Mouse (Mus musculus) liver, postnatal 0 days (tissue): ENCODE measurements at regions not wholly inside any gene's neighbourhood (a gene's known extent, or its start where the extent isn't known, plus 50 kb on each side); places are given as distances from the start of the nearest gene placed in this dataset.
"Not testable (repeated sequence)": the region's sequence is repeated elsewhere in the genome, so short reads cannot be mapped to it uniquely, and the experiment has no call there.

ENCODE experiments used
- ATAC-seq: fragments of 200-750 bp; cut with Nextera tagmentation; 2 replicates; pipeline ENCODE4 v1.8.0; 2017; ENCODE audit warnings: mild to moderate bottlenecking, moderate library complexity
- DNase-seq: peaks from one replicate; pipeline ENCODE4 v3.0.0-alpha.2; 2016
- H3K27ac ChIP-seq: fragments of 300-500 bp; sonication (generic); 2 replicates; pipeline ENCODE4 v1.5.1; 2014; ENCODE audit warnings: antibody characterized with exemption, moderate library complexity, mild to moderate bottlenecking, low read depth
- H3K27me3 ChIP-seq: fragments of 300-500 bp; sonication (generic); 2 replicates; pipeline ENCODE4 v1.6.1; 2014; ENCODE audit warnings: low read length, control low read depth, mixed read lengths; ENCODE audit not compliant: insufficient read depth
- H3K36me3 ChIP-seq: fragments of 300-500 bp; sonication (generic); replicated peaks from 2 replicates; pipeline ENCODE4 v1.6.1; 2014; ENCODE audit warnings: mild to moderate bottlenecking, control low read depth, low read length, moderate library complexity, mixed read lengths; ENCODE audit not compliant: insufficient read depth
- H3K4me1 ChIP-seq: fragments of 300-500 bp; sonication (generic); 2 replicates; pipeline ENCODE4 v1.6.1; 2014; ENCODE audit warnings: antibody characterized with exemption, mild to moderate bottlenecking, control low read depth; ENCODE audit not compliant: insufficient read depth
- H3K4me2 ChIP-seq: fragments of 300-500 bp; sonication (generic); 2 replicates; pipeline ENCODE4 v1.6.1; 2014; ENCODE audit warnings: low read depth, mild to moderate bottlenecking, low read length, moderate library complexity, mixed read lengths
- H3K4me3 ChIP-seq: fragments of 300-500 bp; sonication (generic); 2 replicates; pipeline ENCODE4 v1.5.1; 2014; ENCODE audit warnings: low read depth, low read length
- H3K9ac ChIP-seq: fragments of 300-500 bp; sonication (generic); replicated peaks from 2 replicates; pipeline ENCODE4 v1.6.1; 2014; ENCODE audit warnings: mild to moderate bottlenecking, moderate library complexity
- H3K9me3 ChIP-seq: fragments of 300-500 bp; sonication (generic); 2 replicates; pipeline ENCODE4 v1.6.1; 2016; ENCODE audit warnings: mild to moderate bottlenecking, control low read depth, low read length, mixed read lengths
- CTCF ChIP-seq: sonication (generic); IDR thresholded peaks from 2 replicates; pipeline ENCODE4 v1.5.1; 2016; ENCODE audit warnings: antibody characterized with exemption, low read depth
- EP300 ChIP-seq: IDR thresholded peaks from 2 replicates; pipeline ENCODE4 v1.6.1; 2016; ENCODE audit warnings: antibody characterized with exemption, low read depth, mild to moderate bottlenecking
- WGBS: fragments of 180-500 bp; shearing (Covaris S2); extraction: QIAGEN DNeasy Blood & Tissue Kit; methylation state at CpG from one replicate; pipeline ENCODE4 v1.1.7; 2014; ENCODE audit not compliant: insufficient replicate concordance; 5-methylcytosine and 5-hydroxymethylcytosine counted together

GRCm38 (mm10) chr10:111354607-111355006 lies 56.1 kb downstream of the Bbs10 start:
- WGBS, result 68% methylated on average over 8 of the region's 8 CpGs
- Histone ChIP-seq H3K4me2 (no peak overlapping the region), H3K36me3 (no peaks in the 10 kb centered on the region), H3K9me3 (no peaks in the 10 kb centered on the region), H3K27ac (no peak overlapping the region), H3K9ac (no peak overlapping the region), H3K27me3 (no peaks in the 10 kb centered on the region), H3K4me3 (no peak overlapping the region), H3K4me1 (no peaks in the 10 kb centered on the region)
- DNase-seq (no peak), ATAC-seq (no peak)
- TF ChIP-seq EP300 (no peak), CTCF (no peak)

- not testable (repeated sequence) for H3K4me1 ChIP-seq, DNase-seq, H3K36me3 ChIP-seq, H3K27ac ChIP-seq, H3K27me3 ChIP-seq, H3K4me2 ChIP-seq, H3K4me3 ChIP-seq, H3K9me3 ChIP-seq, H3K9ac ChIP-seq, ATAC-seq
- WGBS, result 43% methylated on average over 1 of the region's 1 CpGs
Measured at GRCm38 (mm10) chr10:111358340-111358739, 59.9 kb downstream of the Bbs10 start.

GRCm38 (mm10) chr10:111361749-111362435 lies 63.4 kb downstream of the Bbs10 start:
- Histone ChIP-seq H3K4me2 (no peak overlapping the region), H3K27ac (no peak overlapping the region), H3K27me3 (no peaks in the 10 kb centered on the region), H3K36me3 (no peaks in the 10 kb centered on the region), H3K4me3 (no peak overlapping the region), H3K9me3 (no peaks in the 10 kb centered on the region), H3K9ac (no peak overlapping the region), H3K4me1 (peaks cover 12% of the 10 kb centered on the region)
- 86% methylated on average over 17 of the region's 18 CpGs for WGBS
- TF ChIP-seq CTCF (no peak), EP300 (no peak)
- ATAC-seq (no peak), DNase-seq (no peak)

GRCm38 (mm10) chr10:111363729-111364617 lies 65.5 kb downstream of the Bbs10 start:
- DNase-seq, result no peak
- no peaks in the 10 kb centered on the region for H3K36me3 ChIP-seq
- TF ChIP-seq EP300, result no peak
- TF ChIP-seq CTCF, result no peak
- H3K4me3 ChIP-seq, result no peak overlapping the region
- H3K4me2 ChIP-seq, result no peak overlapping the region
- peaks cover 12% of the 10 kb centered on the region for H3K4me1 ChIP-seq
- no peak overlapping the region for H3K9ac ChIP-seq
- 39% methylated on average over 14 of the region's 14 CpGs for WGBS
- peak; percentile 67 for ATAC-seq
- H3K27ac ChIP-seq, result peak overlapping the region; percentile 76; the same call in 1 of the 2 replicates
- H3K27me3 ChIP-seq, result no peaks in the 10 kb centered on the region
- H3K9me3 ChIP-seq, result no peaks in the 10 kb centered on the region

GRCm38 (mm10) chr10:111365011-111365410 lies 66.5 kb downstream of the Bbs10 start:
- 34% methylated on average over 5 of the region's 5 CpGs for WGBS
- ATAC-seq (peak; percentile 80), DNase-seq (peak; percentile 39)
- no peak overlapping the region for H3K4me3 ChIP-seq
- TF ChIP-seq EP300 (no peak), CTCF (no peak)
- H3K9me3 ChIP-seq, result no peaks in the 10 kb centered on the region
- no peak overlapping the region for H3K9ac ChIP-seq
- no peaks in the 10 kb centered on the region for H3K36me3 ChIP-seq
- H3K4me1 ChIP-seq, result peaks cover 12% of the 10 kb centered on the region
- H3K27ac ChIP-seq, result peak overlapping the region; percentile 76
- H3K27me3 ChIP-seq, result no peaks in the 10 kb centered on the region
- H3K4me2 ChIP-seq, result peak overlapping the region; percentile 42; the same call in 1 of the 2 replicates

GRCm38 (mm10) chr10:111369046-111369445 lies 70.6 kb downstream of the Bbs10 start:
- not testable (repeated sequence) for H3K27me3 ChIP-seq, H3K4me2 ChIP-seq, H3K9ac ChIP-seq, DNase-seq, H3K4me3 ChIP-seq, H3K36me3 ChIP-seq, H3K9me3 ChIP-seq, H3K27ac ChIP-seq, ATAC-seq
- 77% methylated on average over 3 of the region's 3 CpGs for WGBS
- H3K4me1 ChIP-seq, result peaks cover 12% of the 10 kb centered on the region
